Mouse (Mus musculus): ENCODE measurements at regions not wholly inside any gene's neighbourhood (a gene's known extent, or its start where the extent isn't known, plus 50 kb on each side); places are given as distances from the start of the nearest gene placed in this dataset.

DNA sequence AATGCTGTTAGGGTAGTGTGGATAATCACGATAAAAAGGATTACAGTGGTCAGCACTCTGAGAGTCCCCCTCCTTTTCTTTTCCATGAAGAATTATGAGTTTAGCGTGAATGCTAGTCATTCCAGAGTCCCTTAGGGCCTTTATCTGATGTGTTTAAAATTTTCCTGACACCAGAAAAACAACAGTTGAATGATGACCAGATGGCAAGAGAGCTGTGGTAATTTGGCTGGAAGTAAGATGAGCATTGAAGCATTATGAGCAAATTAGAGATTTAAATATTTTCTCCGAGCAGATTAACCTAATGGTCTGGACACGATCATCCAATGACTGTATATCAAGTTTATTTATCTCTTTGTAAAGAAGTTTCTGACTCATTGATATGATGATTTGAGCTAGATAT lies 417.1 kb upstream of the Igbp1b start:
- DNase-seq (ENCODE audit: low spot score in 2 of 2): no peak

DNA sequence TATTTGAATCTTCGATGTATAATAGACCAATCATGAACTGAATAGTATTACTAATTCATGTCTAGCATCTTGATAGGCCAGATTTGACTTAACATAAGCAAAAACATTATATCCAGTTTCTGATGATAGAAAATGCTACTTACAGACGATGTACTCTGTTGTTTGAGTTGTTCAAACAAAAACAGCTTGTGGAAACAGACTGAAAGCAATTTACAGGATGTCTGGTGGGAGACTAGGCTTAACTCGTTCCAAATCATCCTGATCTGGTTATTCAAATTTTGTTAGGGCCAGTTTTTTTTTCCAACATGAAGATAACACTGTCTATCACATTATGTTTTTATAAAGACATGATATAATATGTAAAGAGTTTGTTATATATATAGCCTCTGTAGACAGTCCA lies 369.4 kb upstream of the Igbp1b start:
- no peak for DNase-seq (ENCODE audit: low spot score in 2 of 2)

DNA sequence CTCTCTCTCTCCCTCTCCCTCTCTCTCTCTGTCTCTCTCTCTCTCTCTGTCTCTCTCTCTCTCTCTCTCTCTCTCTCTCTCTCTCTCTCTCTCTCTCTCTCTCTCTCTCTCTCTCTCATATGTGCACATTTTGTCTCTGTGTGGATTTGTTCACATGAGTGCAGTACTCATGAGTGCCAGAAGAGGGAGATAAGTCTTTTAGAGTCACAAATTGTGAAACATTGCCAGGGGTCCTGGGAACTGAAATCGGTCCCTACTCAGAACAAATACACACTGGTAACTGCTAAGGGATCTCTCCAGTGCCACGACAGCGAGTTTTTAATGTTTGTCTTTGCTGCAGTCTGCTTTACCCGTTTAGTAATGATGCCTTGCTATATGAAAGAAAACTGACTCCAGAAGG lies 356.2 kb upstream of the Igbp1b start:
- no peak for DNase-seq (ENCODE audit: low spot score in 2 of 2)

DNA sequence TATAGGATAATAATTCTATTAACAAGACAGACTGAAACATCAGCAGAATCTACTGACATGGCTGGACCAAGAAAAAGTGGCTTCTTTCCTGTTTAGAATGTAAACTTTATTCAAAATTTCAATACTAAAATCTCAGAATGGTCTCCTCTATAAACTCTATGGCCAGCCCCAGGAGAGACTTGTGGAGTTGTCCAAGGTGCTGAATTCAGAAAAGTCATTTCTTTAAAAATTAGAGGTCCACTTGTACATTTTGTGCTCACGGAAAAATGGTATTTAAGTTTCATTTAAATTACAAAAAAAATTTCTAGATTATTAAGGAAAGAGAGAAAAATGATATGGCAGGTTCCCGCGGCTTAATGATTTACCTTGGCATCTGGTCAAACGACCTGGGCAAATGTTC lies 352.2 kb upstream of the Igbp1b start:
- no peak for DNase-seq (ENCODE audit: low spot score in 2 of 2)
